Mouse (Mus musculus): ENCODE results near the gene Ybx3. TPM values are rescaled to one million over a fixed set of nuclear protein-coding genes. Genes with fewer than 3 reads are reported as not detected.

Gene Ybx3
- 36.9 and 43.2 TPM in 2 replicates for polyA plus RNA-seq (2015; fragmentation: Nextera tagmentation; extraction: Ambion mirVana)

GRCm38 (mm10) chr6:131388040-131389021 is at the start of gene Ybx3:
TSS of gene Ybx3 (minus strand) at chr6:131388476.
- Histone ChIP-seq H3K27ac (replicated peaks) (peak within 1 kb of the TSS; percentile 93), H3K27me3 (replicated peaks) (no peaks in the 10 kb centered on the region), H3K9ac (peak within 1 kb of the TSS; percentile 98), H3K9me3 (no peaks in the 10 kb centered on the region), H3K4me2 (peak within 1 kb of the TSS; percentile 94), H3K4me3 (peak within 1 kb of the TSS; percentile 96), H3K36me3 (no peaks in the 10 kb centered on the region), H3K4me1 (peaks cover 45% of the 10 kb centered on the region)
- ATAC-seq (ENCODE audit: extremely low read depth, insufficient number of reproducible peaks, low FRiP score, low TSS enrichment), result peak; percentile 69
- WGBS, result under 1% methylated on average over 61 of the region's 107 CpGs

- H3K27ac ChIP-seq (replicated peaks), result no peak overlapping the region
- peaks cover 11% of the 10 kb centered on the region for H3K27me3 ChIP-seq (replicated peaks)
- peaks cover 7% of the 10 kb centered on the region; the same call in 1 of the 2 replicates for H3K9me3 ChIP-seq
- no peak for ATAC-seq (ENCODE audit: extremely low read depth, insufficient number of reproducible peaks, low FRiP score, low TSS enrichment)
- H3K4me3 ChIP-seq, result no peak overlapping the region
- H3K4me2 ChIP-seq, result no peak overlapping the region
- no peaks in the 10 kb centered on the region for H3K4me1 ChIP-seq
- H3K9ac ChIP-seq, result no peak overlapping the region
- H3K36me3 ChIP-seq, result no peaks in the 10 kb centered on the region
Observed at GRCm38 (mm10) chr6:131436626-131437025, 48.4 kb upstream of the Ybx3 start.

- H3K27me3 ChIP-seq (replicated peaks), result peaks cover 11% of the 10 kb centered on the region
- H3K36me3 ChIP-seq, result no peaks in the 10 kb centered on the region
- no peak overlapping the region; the same call in 1 of the 2 replicates for H3K9ac ChIP-seq
- H3K4me1 ChIP-seq, result no peaks in the 10 kb centered on the region
- H3K27ac ChIP-seq (replicated peaks), result no peak overlapping the region
- peak overlapping the region; percentile 77 for H3K4me2 ChIP-seq
- no peak for ATAC-seq (ENCODE audit: extremely low read depth, insufficient number of reproducible peaks, low FRiP score, low TSS enrichment)
- 44% methylated on average over 1 of the region's 1 CpGs for WGBS
- H3K9me3 ChIP-seq, result no peaks in the 10 kb centered on the region
- H3K4me3 ChIP-seq, result peak overlapping the region; percentile 53
Observed at GRCm38 (mm10) chr6:131434088-131434487, 45.8 kb upstream of the Ybx3 start.

GRCm38 (mm10) chr6:131433153-131434048 is 45.1 kb upstream of the Ybx3 start:
- no peak for ATAC-seq (ENCODE audit: extremely low read depth, insufficient number of reproducible peaks, low FRiP score, low TSS enrichment)
- Histone ChIP-seq H3K4me2 (peak overlapping the region; percentile 77), H3K27me3 (replicated peaks) (peaks cover 11% of the 10 kb centered on the region)

GRCm38 (mm10) chr6:131421572-131421971 is 33.3 kb upstream of the Ybx3 start:
- Histone ChIP-seq H3K27ac (replicated peaks) (no peak overlapping the region), H3K27me3 (replicated peaks) (no peaks in the 10 kb centered on the region), H3K36me3 (no peaks in the 10 kb centered on the region), H3K9me3 (no peaks in the 10 kb centered on the region), H3K4me3 (no peak overlapping the region), H3K9ac (no peak overlapping the region), H3K4me1 (no peaks in the 10 kb centered on the region), H3K4me2 (no peak overlapping the region)
- WGBS, result 43% methylated on average over 3 of the region's 3 CpGs
- ATAC-seq (ENCODE audit: extremely low read depth, insufficient number of reproducible peaks, low FRiP score, low TSS enrichment), result no peak

More at GRCm38 (mm10) chr6:131433153-131434048, 45.1 kb upstream of the Ybx3 start:
- peak overlapping the region; percentile 53 for H3K4me3 ChIP-seq
- H3K36me3 ChIP-seq, result no peaks in the 10 kb centered on the region
- WGBS, result 6% methylated on average over 39 of the region's 39 CpGs
- H3K4me1 ChIP-seq, result no peaks in the 10 kb centered on the region
- H3K9me3 ChIP-seq, result no peaks in the 10 kb centered on the region
- H3K9ac ChIP-seq, result peak overlapping the region; percentile 82
- no peak overlapping the region for H3K27ac ChIP-seq (replicated peaks)

GRCm38 (mm10) chr6:131419614-131420013 is 31.3 kb upstream of the Ybx3 start:
- no peaks in the 10 kb centered on the region for H3K36me3 ChIP-seq
- H3K4me1 ChIP-seq, result no peaks in the 10 kb centered on the region
- H3K9me3 ChIP-seq, result no peaks in the 10 kb centered on the region
- no peaks in the 10 kb centered on the region for H3K27me3 ChIP-seq (replicated peaks)
- 72% methylated on average over 3 of the region's 3 CpGs for WGBS
- H3K27ac ChIP-seq (replicated peaks), result no peak overlapping the region
- H3K9ac ChIP-seq, result no peak overlapping the region
- H3K4me2 ChIP-seq, result no peak overlapping the region
- H3K4me3 ChIP-seq, result no peak overlapping the region
- no peak for ATAC-seq (ENCODE audit: extremely low read depth, insufficient number of reproducible peaks, low FRiP score, low TSS enrichment)

GRCm38 (mm10) chr6:131418770-131419169 is 30.5 kb upstream of the Ybx3 start:
- H3K27ac ChIP-seq (replicated peaks), result no peak overlapping the region
- H3K4me3 ChIP-seq, result no peak overlapping the region
- no peaks in the 10 kb centered on the region for H3K27me3 ChIP-seq (replicated peaks)
- no peak overlapping the region for H3K9ac ChIP-seq
- H3K4me1 ChIP-seq, result no peaks in the 10 kb centered on the region
- H3K4me2 ChIP-seq, result no peak overlapping the region
- H3K9me3 ChIP-seq, result no peaks in the 10 kb centered on the region
- no peaks in the 10 kb centered on the region for H3K36me3 ChIP-seq
- no peak for ATAC-seq (ENCODE audit: extremely low read depth, insufficient number of reproducible peaks, low FRiP score, low TSS enrichment)

- Histone ChIP-seq H3K9ac (no peak overlapping the region), H3K4me1 (peaks cover 6% of the 10 kb centered on the region; the same call in 1 of the 2 replicates), H3K9me3 (no peaks in the 10 kb centered on the region), H3K36me3 (no peaks in the 10 kb centered on the region), H3K4me3 (no peak overlapping the region), H3K27ac (replicated peaks) (peak overlapping the region; percentile 42), H3K4me2 (no peak overlapping the region), H3K27me3 (replicated peaks) (no peaks in the 10 kb centered on the region)
- WGBS, result 64% methylated on average over 6 of the region's 6 CpGs
- no peak for ATAC-seq (ENCODE audit: extremely low read depth, insufficient number of reproducible peaks, low FRiP score, low TSS enrichment)
Observed at GRCm38 (mm10) chr6:131411116-131411843, 23.0 kb upstream of the Ybx3 start.

GRCm38 (mm10) chr6:131406957-131407356 is 18.7 kb upstream of the Ybx3 start:
- no peak for ATAC-seq (ENCODE audit: extremely low read depth, insufficient number of reproducible peaks, low FRiP score, low TSS enrichment)
- no peak overlapping the region for H3K9ac ChIP-seq
- H3K27ac ChIP-seq (replicated peaks), result no peak overlapping the region
- peaks cover 23% of the 10 kb centered on the region for H3K4me1 ChIP-seq
- no peaks in the 10 kb centered on the region for H3K9me3 ChIP-seq
- H3K4me3 ChIP-seq, result no peak overlapping the region
- H3K36me3 ChIP-seq, result no peaks in the 10 kb centered on the region
- H3K27me3 ChIP-seq (replicated peaks), result no peaks in the 10 kb centered on the region
- H3K4me2 ChIP-seq, result no peak overlapping the region

- H3K9ac ChIP-seq, result no peak overlapping the region
- H3K36me3 ChIP-seq, result no peaks in the 10 kb centered on the region
- no peak overlapping the region for H3K4me2 ChIP-seq
- H3K4me3 ChIP-seq, result no peak overlapping the region
- WGBS, result 16% methylated on average over 2 of the region's 2 CpGs
- peaks cover 23% of the 10 kb centered on the region for H3K4me1 ChIP-seq
- no peaks in the 10 kb centered on the region for H3K9me3 ChIP-seq
- no peaks in the 10 kb centered on the region for H3K27me3 ChIP-seq (replicated peaks)
- no peak overlapping the region for H3K27ac ChIP-seq (replicated peaks)
- no peak for ATAC-seq (ENCODE audit: extremely low read depth, insufficient number of reproducible peaks, low FRiP score, low TSS enrichment)
Observed at GRCm38 (mm10) chr6:131405896-131406295, 17.6 kb upstream of the Ybx3 start.

GRCm38 (mm10) chr6:131405174-131405573 is 16.9 kb upstream of the Ybx3 start:
- Histone ChIP-seq H3K36me3 (no peaks in the 10 kb centered on the region), H3K4me3 (no peak overlapping the region), H3K9me3 (no peaks in the 10 kb centered on the region), H3K27me3 (replicated peaks) (no peaks in the 10 kb centered on the region), H3K4me1 (peaks cover 17% of the 10 kb centered on the region), H3K4me2 (no peak overlapping the region), H3K9ac (no peak overlapping the region), H3K27ac (replicated peaks) (no peak overlapping the region)
- no peak for ATAC-seq (ENCODE audit: extremely low read depth, insufficient number of reproducible peaks, low FRiP score, low TSS enrichment)
- 73% methylated on average over 4 of the region's 4 CpGs for WGBS
